Mouse (Mus musculus) myocyte (in vitro differentiated cells): ENCODE results near the gene Clstn2.

Source experiments
- MAX ChIP-seq: IDR thresholded peaks from one replicate; pipeline ENCODE4 v1.6.1; 2011; ENCODE audit warnings: low read depth, mild to moderate bottlenecking, control low read depth
- MYOD1 ChIP-seq, 3 experiments: IDR thresholded peaks; one replicate each; pipeline ENCODE4 v1.6.1; 2011; ENCODE audit warnings: control low read depth in 2 of 3, low read depth in 2 of 3, mild to moderate bottlenecking in 2 of 3, moderate library complexity in 1 of 3; ENCODE audit not compliant: insufficient read length in 2 of 3, control insufficient read depth in 1 of 3
- MYOG ChIP-seq, 3 experiments: IDR thresholded peaks; one replicate each; pipeline ENCODE4 v1.6.1; 2011; ENCODE audit warnings: control low read depth in 2 of 3, low read depth in 2 of 3, mild to moderate bottlenecking in 2 of 3; ENCODE audit not compliant: insufficient read length in 2 of 3, control insufficient read depth in 1 of 3, insufficient read depth in 1 of 3

GRCm38 (mm10) chr9:97852859-97853258 is 180.1 kb downstream of the Clstn2 start:
- TF ChIP-seq MYOG (IDR thresholded peaks at IDR 0.05; ENCODE audit: control insufficient read depth in 1 of 3, insufficient read depth in 1 of 3, insufficient read length in 2 of 3, low read depth in 2 of 3), result no peak
- no peak for TF ChIP-seq MAX
- TF ChIP-seq MYOD1 (IDR thresholded peaks at IDR 0.05; ENCODE audit: control insufficient read depth in 1 of 3, insufficient read length in 2 of 3, low read depth in 2 of 3), result no peak
